In the genomic region with DNA sequence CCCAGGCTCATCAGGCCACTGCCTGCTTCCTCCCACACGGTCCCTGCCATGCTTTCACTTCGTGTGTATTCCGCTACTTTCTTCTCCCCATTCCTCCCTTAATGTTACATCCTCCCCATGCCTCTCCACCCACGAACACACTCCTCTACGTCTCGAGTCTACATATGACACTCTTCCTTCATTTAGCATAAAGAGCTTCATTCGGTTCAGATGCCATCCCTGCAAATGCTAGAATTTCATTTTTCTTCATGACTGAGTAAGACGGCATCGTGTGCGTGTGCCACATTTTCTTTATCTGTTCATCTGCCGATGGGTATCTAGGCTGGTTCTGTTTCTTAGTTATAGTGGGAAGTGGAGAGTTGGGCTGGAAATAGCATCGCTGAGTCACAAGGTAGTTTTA, we compare ENCODE assay signal across 29 mouse cellular contexts. TPM values are rescaled to one million over a fixed set of nuclear protein-coding genes. Genes with fewer than 3 reads are reported as not detected.
DNase-seq lines count a peak whose midpoint lies in the region; ATAC-seq and TF ChIP-seq lines count a peak whose summit lies in the region.
"Had no signal": no experiment of that assay in that cellular context is flagged by ENCODE, and none has a peak within 500 bp of the region (broad histone marks: within the 10 kb centered on the region; RNA-seq: fewer than 3 reads in every experiment).

No protein-coding gene starts in this region.

- H3K27ac ChIP-seq in hindbrain, embryonic 13.5 days = no peak overlapping the region
- H3K27ac ChIP-seq in liver, postnatal 0 days (ENCODE audit: low read depth) = no peak overlapping the region
- H3K27ac ChIP-seq: gastrocnemius, adult 2 months; hindbrain, postnatal 0 days; kidney, embryonic 15.5 days; midbrain, embryonic 10.5 days had no signal

- WGBS in hindbrain, embryonic 13.5 days = 93% methylated on average over 12 of the region's 12 CpGs
- WGBS in liver, postnatal 0 days (ENCODE audit: insufficient replicate concordance) = 77% methylated on average over 12 of the region's 12 CpGs

- no peak overlapping the region for H3K4me3 ChIP-seq in hindbrain, embryonic 13.5 days
- no peak overlapping the region for H3K4me3 ChIP-seq in liver, postnatal 0 days (ENCODE audit: low read depth, low read length)
- H3K4me3 ChIP-seq: gastrocnemius, adult 2 months; kidney, embryonic 15.5 days; midbrain, embryonic 10.5 days had no signal

- TF ChIP-seq CTCF in liver, postnatal 0 days (IDR thresholded peaks at IDR 0.05; ENCODE audit: low read depth) = no peak

- DNase-seq in right cerebral cortex, adult 18-20 months = peak; percentile 67
- no peak for DNase-seq in right cerebral cortex, postnatal 14 days
- peak; percentile 5 to 11 for DNase-seq in frontal cortex, postnatal 25 days (ENCODE audit: low spot score in 2 of 2)
- DNase-seq in left cerebral cortex, postnatal 25 days (ENCODE audit: low spot score in 2 of 2) = peak; percentile 42 to 91
- no peak for DNase-seq in adrenal gland, postnatal 10 days
- DNase-seq in liver, postnatal 0 days = no peak
- DNase-seq: adrenal gland, adult 8-10 months; cerebellum, adult 2 months; cerebellum, postnatal 36 days; gastrocnemius, adult 2 months; kidney, postnatal 4 days; lung, adult 18-20 months; lung, postnatal 10 days; thymus, postnatal 25 days had no signal

- H3K36me3 ChIP-seq in hindbrain, embryonic 13.5 days = no peaks in the 10 kb centered on the region
- H3K36me3 ChIP-seq in liver, postnatal 0 days (replicated peaks; ENCODE audit: insufficient read depth, low read length) = no peaks in the 10 kb centered on the region
- H3K36me3 ChIP-seq: kidney, embryonic 15.5 days; midbrain, embryonic 10.5 days had no signal

- no peaks in the 10 kb centered on the region for H3K27me3 ChIP-seq in hindbrain, embryonic 13.5 days
- no peaks in the 10 kb centered on the region for H3K27me3 ChIP-seq in liver, postnatal 0 days (ENCODE audit: insufficient read depth, low read length)
- H3K27me3 ChIP-seq: kidney, embryonic 15.5 days had no signal

- H3K9ac ChIP-seq in hindbrain, embryonic 13.5 days = no peak overlapping the region
- H3K9ac ChIP-seq in liver, postnatal 0 days (replicated peaks) = no peak overlapping the region
- H3K9ac ChIP-seq: kidney, embryonic 15.5 days had no signal

- peaks cover 8% of the 10 kb centered on the region; the same call in 1 of the 2 replicates for H3K4me1 ChIP-seq in hindbrain, embryonic 13.5 days (replicated peaks)
- no peaks in the 10 kb centered on the region for H3K4me1 ChIP-seq in liver, postnatal 0 days (ENCODE audit: insufficient read depth)
- H3K4me1 ChIP-seq: kidney, embryonic 15.5 days had no signal

- no peak overlapping the region for H3K4me2 ChIP-seq in hindbrain, embryonic 13.5 days
- no peak overlapping the region for H3K4me2 ChIP-seq in liver, postnatal 0 days (ENCODE audit: low read depth, low read length)
- H3K4me2 ChIP-seq: heart, embryonic 11.5 days; kidney, embryonic 15.5 days; liver, embryonic 11.5 days had no signal

- no peaks in the 10 kb centered on the region for H3K9me3 ChIP-seq in hindbrain, embryonic 13.5 days
- H3K9me3 ChIP-seq in liver, postnatal 0 days (ENCODE audit: low read length) = no peaks in the 10 kb centered on the region
- H3K9me3 ChIP-seq: kidney, embryonic 15.5 days; midbrain, embryonic 10.5 days had no signal

- no peak for TF ChIP-seq EP300 in liver, postnatal 0 days (IDR thresholded peaks at IDR 0.05; ENCODE audit: low read depth)

- intact Hi-C loops in left cerebral cortex, postnatal 25 days (cut with DNase I) = loop anchor here (2.0 kb wide), 1 partner anchor 116 kb away; no protein-coding TSS in a partner anchor

- ATAC-seq in hindbrain, embryonic 13.5 days (ENCODE audit: low FRiP score) = no peak
- no peak for ATAC-seq in liver, postnatal 0 days
- ATAC-seq: hindbrain, postnatal 0 days; intestine, embryonic 16.5 days had no signal

RNA-seq across cellular contexts. Expression of gene Sox14, which starts 39.3 kb away (rescaled TPM):
- total RNA-seq in left cerebral cortex, postnatal 25 days (2021) = not detected
- total RNA-seq in adrenal gland, postnatal 10 days (2021) = not detected
- 23.9 and 24.5 TPM in 2 replicates for polyA plus RNA-seq in hindbrain, embryonic 13.5 days (2015; fragmentation: Nextera tagmentation; extraction: Ambion mirVana)
- polyA plus RNA-seq in liver, postnatal 0 days (2015; fragmentation: Nextera tagmentation; extraction: Ambion mirVana) = not detected in 2 replicates
- total RNA-seq: adrenal gland, adult 8-10 months; gastrocnemius, adult 2 months; hematopoietic stem cell, adult 5-6 weeks; MEL had no signal
- polyA plus RNA-seq: C2C12; embryonic facial prominence, embryonic 14.5 days; gonadal fat pad, adult 2 months; heart, embryonic 11.5 days; heart, postnatal 0 days; intestine, embryonic 16.5 days; kidney, embryonic 15.5 days; liver, embryonic 11.5 days; spleen, adult 2 months; stomach, embryonic 14.5 days had no signal

Comparison
In these comparisons a context has a peak if more than half of its experiments do, and no peak if none do; other contexts are left out.
1. DNase-seq: peak in right cerebral cortex, adult 18-20 months (single experiment), frontal cortex, postnatal 25 days (2 of 2) and left cerebral cortex, postnatal 25 days (2 of 2); none in right cerebral cortex, postnatal 14 days (single experiment), adrenal gland, postnatal 10 days (single experiment) and liver, postnatal 0 days (single experiment).